Mouse (Mus musculus) spleen, adult 12 weeks (tissue): ENCODE data around the gene Fbxo34.
A peak's percentile ranks its signal among the peaks of the same experiment; 100 is the strongest.
"Not testable (repeated sequence)": the region's sequence is repeated elsewhere in the genome, so short reads cannot be mapped to it uniquely, and the experiment has no call there.

ENCODE experiments used
- DNase-seq: peaks from one replicate; pipeline ENCODE4 v3.0.0; 2022; ENCODE audit warnings: low spot score

Fbxo34 gene

DNA sequence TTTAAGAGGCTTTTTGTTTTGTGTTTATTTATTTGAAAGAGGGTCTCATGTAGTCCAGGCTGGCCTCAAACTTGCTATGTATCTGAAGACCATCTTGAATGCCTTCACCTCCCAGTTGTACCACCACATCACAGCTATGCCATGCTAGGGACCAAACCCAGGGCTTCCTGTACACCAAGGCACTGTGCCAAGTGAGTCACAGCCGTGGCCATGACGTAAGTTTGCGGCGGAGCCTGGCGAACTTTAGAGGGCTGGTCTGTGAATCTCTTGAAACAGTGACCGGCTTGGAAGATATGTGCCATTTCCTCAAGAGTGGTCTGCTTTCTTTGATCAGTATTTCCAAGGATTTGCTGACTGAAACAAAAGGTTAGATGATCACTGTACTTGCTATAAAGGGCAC, 68.4 kb downstream of the Fbxo34 start:
- no peak for DNase-seq

DNA sequence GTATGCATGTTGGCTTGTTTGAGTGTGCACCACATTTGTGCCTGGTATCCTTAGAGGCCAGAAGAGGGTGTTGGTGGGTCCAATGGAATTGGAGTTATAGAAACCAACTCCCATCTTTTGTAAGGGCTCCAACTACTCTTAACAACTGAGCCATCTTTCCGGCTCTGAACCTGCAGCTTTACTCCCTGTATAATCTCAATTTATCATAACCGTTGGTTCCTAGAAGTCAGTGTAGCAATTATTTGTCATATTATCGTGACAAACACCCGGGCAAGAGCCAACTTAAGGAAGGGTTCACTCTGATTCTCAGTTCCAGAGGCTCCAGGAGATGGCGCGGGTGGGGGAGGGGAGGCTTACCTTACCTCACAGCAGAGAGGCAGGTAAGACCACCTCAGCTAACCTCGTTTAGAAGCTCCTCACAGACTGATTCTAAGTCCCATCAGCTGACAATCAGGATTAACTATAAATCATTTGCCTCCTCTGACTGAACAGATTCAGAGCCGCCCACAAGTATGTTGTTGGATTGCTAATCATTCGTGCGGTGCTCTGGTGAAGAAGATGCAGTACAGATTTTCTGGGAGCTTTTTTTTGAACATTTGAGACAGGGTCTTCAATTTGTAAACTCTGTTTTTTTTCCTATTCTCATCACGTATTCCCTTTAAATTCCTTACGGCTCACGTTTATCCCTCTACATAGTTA, 70.7 kb downstream of the Fbxo34 start:
- no peak for DNase-seq

DNA sequence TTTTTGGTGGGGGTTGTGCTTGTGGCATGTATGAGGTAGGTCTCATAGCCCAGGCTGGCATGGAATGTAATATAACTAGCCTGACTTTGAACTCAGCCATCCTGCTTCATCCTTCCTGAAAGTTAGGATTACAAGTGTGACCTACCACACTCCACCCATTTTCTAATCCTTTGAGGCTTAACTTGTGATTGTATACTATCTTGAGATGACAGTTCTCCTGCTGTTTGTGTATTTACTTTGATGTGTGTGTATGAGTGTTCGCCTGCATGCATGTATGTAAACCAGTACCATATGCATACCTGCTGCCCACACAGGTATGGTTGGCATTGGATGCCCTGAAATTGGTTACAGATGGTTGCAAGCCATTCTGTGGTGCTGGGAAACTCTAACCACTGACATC, 71.4 kb downstream of the Fbxo34 start:
- DNase-seq, result no peak

DNA sequence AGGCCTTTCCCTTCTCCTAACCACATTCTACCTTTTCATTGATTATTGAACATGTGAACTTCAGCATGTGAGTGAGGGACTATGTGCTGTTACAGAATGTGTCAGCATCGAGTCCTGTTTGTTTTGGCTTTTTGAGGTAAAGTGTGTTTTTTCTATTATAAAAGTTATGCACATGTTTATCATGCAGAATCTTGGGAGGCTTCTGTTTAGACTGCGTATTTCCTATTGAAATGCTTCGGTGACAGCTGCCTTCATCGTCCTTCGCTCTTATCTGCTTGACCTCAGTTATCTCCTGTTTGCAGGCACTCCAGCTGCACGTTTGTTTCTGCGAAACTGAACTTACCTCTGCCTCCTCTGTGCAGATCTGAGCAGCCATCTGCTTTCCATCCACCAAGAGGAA, 72.1 kb downstream of the Fbxo34 start:
- no peak for DNase-seq

DNA sequence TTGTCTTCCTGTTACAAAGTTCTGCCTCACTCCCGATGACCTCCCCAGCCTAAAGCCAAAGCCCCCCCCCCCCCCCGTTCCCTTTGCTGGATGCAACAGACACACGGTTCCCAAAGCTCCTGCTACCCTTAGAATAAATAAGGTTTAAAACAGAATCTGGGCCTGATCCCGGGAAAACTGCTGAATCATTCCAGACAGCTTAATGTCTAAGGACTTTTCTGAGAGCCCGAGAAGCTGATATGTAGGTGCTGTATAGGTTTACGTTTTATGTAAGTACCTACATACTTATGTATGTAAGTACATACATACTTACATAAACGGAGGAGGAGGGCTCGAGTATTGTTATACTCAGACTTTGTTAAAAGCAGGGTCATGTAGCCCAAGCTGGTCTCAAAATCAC, 75.2 kb downstream of the Fbxo34 start:
- DNase-seq, result no peak

DNA sequence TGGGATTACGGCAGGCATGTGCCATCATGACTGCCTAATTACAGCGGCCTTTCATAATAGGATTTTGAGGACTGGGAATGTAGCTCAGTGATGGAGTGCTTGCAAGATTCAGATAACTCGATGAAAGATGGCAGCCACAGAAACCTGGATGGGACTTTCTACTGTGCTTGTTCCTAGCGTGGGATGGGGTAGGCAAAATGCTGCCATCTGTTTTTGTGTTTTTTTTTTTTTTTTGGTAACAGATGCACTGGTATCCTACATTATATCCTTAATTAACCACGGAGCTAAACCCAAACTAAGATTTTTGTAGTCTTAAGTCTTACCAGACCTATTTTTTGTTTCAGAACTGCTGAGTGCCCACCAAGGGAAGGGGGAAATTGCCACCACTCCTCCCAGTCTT, 75.6 kb downstream of the Fbxo34 start:
- DNase-seq, result no peak

DNA sequence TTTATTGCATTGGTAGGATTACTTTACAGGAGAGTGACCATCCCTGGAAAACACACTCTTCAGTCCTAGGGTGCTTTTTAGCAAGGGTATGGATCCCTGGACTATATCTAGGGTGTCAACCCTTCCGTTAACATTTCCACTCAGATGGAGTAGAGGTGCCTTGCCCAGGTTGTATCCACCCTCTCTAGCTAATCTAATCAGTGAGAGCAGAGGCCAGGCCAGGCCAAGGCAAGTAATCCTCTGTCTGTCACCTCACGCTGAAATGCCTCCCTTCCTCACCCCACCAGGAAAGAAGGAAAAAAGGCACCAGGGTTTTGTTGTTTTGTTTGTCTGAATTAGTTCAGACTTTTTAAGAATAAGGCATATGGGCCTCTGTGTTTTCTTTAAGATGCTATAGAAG, 77.6 kb downstream of the Fbxo34 start:
- no peak for DNase-seq

DNA sequence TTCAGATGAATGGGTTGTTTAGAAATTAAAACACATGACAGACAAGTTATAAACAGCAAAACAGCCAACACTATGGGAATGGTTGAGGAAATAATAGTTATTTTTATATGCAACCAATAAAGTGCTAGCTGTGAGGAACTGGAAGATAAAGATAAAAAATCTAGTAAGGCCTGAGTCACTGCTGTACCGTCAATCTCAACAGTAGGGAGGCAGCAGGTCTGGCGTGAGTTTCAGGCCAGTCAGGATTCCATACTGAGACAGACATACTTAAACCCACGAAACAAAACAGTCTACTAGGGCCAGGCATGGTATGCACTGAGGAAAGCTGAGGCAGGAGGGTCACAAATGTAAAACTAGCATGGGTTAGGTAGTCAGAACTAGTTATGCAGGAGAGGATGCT, 78.1 kb downstream of the Fbxo34 start:
- no peak for DNase-seq

DNA sequence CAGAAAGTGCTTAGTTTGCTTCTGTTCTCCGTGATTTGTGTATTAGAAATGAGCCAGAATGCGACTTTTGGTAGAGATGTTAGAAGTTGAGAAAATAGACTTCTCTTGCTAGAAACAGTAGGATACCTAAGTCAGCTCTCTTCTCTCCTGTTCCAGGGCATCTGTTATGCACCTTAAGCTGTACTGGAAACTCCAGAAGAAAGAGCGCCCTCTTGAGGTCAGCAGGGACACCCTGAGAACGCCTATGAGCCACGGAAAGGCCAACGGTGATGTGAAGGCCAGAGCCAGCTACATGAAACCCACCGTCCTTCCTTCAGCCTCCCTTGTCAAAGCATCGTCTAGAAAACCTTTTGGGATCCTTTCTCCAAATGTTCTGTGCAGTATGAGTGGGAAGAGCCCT, 78.8 kb downstream of the Fbxo34 start:
- DNase-seq, result no peak

DNA sequence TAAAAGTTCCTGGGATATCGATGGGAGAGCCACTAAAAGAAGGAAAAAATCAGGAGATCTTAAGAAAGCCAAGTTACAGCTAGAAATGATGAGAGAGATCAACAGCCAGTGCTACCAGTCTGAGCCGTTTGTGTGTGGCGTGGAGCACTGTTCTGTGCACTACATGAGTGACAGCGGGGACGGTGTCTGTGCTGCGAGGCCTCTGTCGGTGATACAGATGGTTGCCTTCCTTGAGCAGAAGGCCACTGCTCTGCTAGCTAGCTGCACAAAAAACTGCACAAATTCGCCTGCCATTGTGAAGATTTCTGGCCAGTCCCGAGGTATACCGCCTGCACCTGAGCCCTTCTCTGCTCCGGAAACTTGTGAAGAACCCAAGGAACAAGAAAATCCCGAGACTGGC, 79.4 kb downstream of the Fbxo34 start:
- DNase-seq, result not testable (repeated sequence)

DNA sequence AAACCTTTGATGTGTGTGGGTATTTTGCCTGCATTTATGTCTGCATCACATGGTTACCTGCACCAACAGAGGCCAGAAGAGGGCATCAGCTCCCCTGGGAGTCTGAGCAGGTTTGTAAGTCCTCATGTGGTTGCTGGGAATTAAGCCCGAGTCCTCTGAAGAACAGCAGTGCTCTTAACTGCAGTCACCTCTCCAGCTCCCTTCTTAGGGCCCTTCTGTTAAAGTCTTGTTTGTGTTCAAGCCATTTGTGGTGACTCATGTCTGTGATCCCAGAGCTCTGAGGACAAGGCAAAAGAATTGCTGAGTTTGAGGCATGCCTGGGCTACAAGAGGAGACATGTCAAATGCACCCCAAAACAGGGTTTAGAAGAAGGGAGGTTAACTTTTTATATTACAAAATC, 82.3 kb downstream of the Fbxo34 start:
- no peak for DNase-seq

DNA sequence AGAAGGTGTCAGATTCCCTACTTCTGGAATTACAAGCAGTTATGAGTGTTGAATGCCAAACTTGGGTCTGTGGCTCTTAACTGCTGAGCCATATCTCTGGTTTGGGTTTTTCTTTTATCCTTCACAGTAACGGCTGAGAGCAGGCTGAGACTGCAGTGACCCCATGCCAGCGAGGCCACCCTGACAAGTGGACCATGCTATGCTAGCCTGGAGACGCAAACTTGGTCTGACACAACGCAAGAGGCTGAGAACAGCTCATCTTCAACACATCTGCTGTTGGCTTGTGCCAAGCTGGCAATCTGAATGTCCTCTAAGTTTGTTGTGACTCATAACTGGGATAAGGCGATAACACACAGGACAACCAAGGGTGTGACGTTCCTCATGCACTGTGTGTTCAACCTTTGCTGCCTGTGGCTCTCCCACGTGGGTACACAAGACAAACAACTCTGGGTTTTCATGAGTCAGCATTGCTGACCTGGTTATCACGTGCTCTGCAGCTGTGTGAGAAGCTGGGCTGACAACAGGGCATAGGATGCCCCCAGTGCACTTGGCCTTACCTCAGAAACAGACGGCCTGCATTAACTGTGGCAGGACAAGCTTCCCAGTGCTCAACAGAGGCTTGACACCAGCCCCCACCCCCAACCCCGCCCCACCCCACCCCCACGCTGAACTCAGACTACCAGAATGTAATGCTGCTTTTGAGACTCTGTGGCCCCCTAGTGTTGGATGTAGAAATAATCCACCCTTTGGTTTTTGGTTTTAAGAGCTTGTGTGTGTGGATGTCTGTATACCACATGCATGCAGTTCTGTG, 83.3 kb downstream of the Fbxo34 start:
- DNase-seq, result peak; percentile 50

DNA sequence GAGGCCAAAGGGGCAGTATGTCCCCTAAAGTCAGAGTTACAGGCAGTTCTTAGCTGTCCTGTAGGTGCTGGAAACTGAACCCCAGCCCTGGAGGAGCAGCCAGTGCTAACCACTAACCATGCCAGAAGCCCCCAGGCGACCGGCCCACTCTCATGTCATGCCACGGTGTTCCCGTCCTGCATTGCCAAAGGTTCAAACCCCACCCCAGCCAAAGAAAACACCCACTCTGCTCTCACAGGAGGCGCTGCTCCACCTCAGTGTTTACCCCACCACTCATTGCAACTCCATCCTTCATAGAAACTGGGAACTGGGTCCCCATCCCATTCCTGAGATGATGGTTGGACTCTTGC, 83.9 kb downstream of the Fbxo34 start:
- no peak for DNase-seq

DNA sequence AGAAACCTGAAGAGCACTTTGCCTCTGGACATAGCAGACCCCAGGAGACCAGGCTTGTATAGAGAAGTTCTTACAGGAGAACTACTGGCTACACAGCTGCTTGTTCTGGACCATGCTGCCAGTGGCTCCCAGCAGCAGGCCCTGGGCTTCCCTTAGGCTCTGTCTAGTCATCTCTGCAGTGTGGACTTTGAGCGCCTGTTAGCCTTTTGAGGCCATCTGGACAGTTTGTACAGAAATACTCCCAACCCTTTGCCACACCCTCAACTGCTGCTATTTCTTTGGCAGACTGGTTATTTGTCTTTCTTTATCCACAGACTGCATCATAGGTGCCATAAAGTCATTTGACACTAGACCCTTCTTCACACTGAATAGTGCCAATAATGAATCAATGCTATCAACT, 84.9 kb downstream of the Fbxo34 start:
- DNase-seq, result no peak

DNA sequence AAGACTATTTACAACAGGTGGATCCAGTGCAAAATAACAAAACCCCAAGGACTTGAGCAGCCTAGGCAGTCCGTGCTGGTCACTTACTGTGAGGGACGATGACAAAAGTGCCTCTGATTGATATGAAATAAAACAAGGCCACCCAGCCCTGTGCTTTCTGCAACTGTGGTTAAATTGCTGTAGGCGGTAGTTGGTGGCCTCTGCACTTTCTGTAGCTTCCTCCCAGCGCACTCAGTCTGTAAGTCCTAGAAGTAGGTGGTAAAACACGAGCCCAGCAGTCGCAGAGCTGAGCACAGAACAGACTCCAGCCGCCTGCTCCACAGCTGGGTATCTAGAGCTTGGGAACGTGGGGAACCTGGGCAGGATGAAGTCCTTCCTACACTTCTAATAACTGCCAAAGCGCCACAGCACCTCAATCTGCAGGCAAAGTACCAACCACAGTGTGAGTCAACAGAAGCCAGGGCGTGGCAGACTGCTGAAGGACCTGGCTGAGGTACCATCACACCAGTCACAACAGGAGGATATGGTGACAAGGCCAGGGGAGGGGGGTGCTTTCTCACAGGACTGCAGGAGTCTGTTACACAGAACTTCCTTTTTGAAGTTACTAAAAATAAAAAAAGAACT, 91.2 kb downstream of the Fbxo34 start:
- DNase-seq, result no peak

DNA sequence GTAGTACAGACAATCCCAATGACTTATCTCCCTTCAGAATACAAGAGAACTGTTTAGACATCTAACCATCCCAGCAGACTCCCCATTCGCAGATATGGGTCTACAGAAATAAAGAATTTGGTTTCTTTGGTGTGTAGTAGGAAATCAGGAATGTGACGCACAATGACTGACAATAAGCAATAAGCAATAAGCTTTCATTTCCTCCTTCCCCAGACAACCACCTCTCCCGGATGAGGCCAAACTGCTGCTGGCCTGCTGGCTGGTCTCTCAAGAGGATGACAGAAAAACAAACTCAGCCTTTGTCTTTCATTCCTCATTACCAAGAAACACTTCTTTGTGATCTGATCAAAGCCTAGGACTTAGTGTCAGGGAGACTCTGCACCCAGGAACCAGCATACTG, 92.1 kb downstream of the Fbxo34 start:
- DNase-seq, result no peak

DNA sequence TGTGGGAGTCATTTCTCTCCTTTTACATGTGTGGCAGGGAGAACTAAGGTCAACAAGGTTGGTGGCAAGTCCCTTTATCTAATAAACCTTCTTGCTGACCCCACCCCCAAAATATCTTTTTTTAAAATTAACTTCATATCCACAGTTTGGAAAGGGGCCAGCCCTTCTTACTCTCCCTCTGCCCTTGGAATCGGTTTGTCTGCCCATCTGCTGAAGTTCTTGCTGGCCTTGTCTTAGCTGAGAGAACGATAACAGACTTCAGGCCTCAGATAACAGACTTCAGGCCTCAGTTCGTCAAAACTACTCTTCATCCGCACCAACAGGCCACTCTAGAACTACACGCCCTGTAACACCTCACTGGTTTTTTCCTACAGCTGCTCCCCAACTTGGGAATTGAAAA, 94.1 kb downstream of the Fbxo34 start:
- DNase-seq, result no peak

DNA sequence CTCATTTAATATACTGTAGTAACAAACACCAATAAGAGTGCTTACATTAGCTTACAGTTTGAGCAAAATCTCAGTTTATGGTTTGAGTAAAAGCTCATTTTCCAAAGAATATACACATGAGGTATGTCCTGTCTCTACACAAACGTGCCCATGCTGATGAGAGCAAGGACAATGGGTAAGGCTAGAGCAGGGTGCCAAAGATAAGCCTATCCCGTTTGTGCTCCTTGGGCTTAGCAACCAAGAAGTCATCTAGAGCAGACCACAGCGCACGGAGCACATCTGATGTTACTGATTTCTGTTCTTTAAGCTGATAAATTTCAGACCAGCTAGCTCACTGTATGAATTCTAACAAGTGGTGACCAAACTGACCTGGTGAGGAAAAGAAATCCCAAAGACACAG, 94.7 kb downstream of the Fbxo34 start:
- no peak for DNase-seq

DNA sequence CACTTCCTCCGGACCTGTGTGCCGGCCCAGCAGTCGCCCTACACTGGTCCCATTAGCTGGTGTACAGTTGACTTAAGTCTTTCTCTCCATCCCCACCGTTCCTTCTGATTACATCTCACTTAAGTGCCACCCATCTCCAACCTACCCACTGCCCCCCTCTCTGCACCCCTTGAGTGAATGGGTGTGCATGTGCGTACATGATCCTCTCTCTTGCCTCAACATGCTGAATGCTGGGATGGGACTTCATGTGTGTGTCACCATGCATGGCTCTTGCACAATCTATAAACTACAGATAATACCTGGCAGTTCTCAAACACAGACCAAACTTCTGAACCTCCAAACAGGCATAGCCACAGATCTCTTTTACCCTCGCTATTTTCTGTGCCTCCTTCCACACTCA, 101.4 kb downstream of the Fbxo34 start:
- DNase-seq, result no peak

DNA sequence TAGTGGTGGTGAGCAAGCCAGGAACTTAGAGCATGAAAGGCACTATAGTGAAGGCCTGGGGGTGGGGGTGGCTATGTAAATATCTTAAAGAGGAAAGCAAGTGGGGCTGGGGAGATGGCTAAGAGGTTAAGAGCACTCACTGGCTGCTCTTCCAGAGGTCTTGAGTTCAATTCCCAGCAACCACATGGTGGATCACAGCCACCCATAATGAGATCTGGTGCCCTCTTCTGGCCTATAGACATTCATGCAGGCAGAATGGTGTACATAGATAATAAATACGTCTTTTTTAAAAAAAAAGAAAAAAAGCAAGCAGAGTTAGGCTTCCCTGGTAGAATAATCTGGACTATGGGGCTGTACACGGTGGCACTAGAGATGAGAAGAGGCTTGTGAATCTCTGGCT, 103.2 kb downstream of the Fbxo34 start:
- no peak for DNase-seq

DNA sequence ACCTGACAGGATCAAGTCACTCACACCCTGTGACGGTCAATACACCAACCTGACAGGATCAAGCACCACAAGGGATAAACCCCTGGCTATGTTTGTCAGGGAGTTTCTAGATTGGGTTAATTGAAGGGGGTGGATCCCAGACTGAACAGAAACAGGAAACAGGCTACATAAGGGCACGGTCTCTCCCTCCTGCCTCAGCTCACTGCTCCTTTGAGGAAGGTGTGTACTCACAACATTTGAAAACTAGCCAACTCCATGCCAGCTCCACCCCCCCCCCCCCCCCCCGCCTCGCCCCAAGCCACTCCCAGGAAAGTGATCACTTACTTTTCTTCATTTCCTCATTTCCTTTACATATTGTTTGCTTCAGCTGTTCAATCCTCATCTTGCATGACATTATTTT, 104.0 kb downstream of the Fbxo34 start:
- DNase-seq, result no peak

DNA sequence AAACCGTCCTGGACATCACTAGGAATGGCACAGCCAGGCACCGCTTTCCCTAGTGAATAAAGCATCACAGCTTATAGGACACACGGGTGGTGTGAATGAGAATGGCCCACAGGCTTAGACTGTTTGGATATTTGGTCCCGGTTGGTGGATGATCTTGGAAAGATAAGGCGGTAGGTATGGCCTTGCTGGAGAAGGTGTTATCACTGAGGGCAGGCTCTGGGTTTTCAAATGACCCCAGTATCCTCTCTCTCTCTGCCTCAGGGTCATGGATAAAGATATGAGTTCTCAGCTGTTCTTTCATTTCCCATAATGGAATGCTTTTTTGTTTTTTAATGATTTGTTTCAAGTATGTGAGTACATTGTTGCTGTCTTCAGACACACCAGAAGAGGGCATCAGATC, 105.0 kb downstream of the Fbxo34 start:
- no peak for DNase-seq

DNA sequence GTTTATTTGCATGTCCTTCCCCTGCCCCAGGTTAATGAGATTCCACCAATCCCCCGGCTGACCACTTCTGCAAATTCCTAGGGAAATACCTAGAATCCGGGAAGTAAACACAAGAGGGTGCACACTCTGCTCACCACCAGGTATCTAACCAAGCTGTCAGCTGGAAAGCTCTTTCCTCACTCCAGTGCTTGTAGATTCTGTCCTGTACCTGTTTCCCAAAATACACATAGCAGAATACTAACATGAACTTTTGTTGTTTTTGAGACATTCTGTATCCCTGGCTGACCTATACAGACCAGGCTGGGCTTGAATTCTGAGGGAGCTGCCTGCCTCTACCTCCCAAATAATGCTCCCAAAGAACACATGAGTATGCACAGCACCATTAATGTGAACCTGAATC, 110.5 kb downstream of the Fbxo34 start:
- DNase-seq, result no peak

DNA sequence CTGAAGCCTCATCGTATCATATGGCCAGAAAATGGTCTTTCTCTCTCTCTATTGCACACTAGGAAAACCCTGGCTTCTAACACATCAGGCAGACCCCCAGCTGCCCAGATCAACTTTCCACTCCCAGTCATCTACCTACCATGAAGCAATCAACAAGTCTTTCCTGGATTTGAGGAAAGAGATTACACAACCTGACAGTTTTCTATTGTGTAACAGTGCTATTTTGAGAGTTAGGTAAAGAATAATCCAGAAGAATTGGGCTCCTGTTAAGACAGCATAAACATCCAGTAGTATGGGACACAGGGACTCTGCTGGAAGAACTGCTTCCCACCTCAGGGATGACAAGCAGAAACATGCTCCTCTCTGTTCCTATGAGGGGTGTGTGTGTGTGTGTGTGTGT, 112.3 kb downstream of the Fbxo34 start:
- no peak for DNase-seq
